Mouse (Mus musculus) heart, embryonic 11.5 days (tissue): ENCODE measurements around the gene Bahcc1. TPM values are rescaled to one million over a fixed set of nuclear protein-coding genes. Genes with fewer than 3 reads are reported as not detected.

Source experiments
- ATAC-seq: fragments of 200-750 bp; cut with Nextera tagmentation; replicated peaks from 2 replicates; pipeline ENCODE4 v1.8.0; 2017; ENCODE audit warnings: moderate library complexity; ENCODE audit not compliant: insufficient number of reproducible peaks, low FRiP score, low TSS enrichment
- H3K27ac ChIP-seq: fragments of 300-500 bp; sonication (generic); 2 replicates; pipeline ENCODE4 v1.5.1; 2014; ENCODE audit warnings: mild to moderate bottlenecking, low read depth, low read length
- H3K27me3 ChIP-seq: fragments of 300-500 bp; sonication (generic); 2 replicates; pipeline ENCODE4 v1.6.1; 2014; ENCODE audit warnings: mild to moderate bottlenecking, low read length, mixed read lengths; ENCODE audit not compliant: control insufficient read depth, insufficient read depth
- H3K36me3 ChIP-seq: fragments of 300-500 bp; sonication (generic); 2 replicates; pipeline ENCODE4 v1.6.1; 2014; ENCODE audit warnings: mild to moderate bottlenecking, low read length, moderate library complexity, mixed read lengths; ENCODE audit not compliant: control insufficient read depth, insufficient read depth
- H3K4me1 ChIP-seq: fragments of 300-500 bp; sonication (generic); 2 replicates; pipeline ENCODE4 v1.6.1; 2014; ENCODE audit warnings: low read length; ENCODE audit not compliant: control insufficient read depth, insufficient read depth
- H3K4me2 ChIP-seq: fragments of 300-500 bp; sonication (generic); 2 replicates; pipeline ENCODE4 v1.6.1; 2014; ENCODE audit warnings: mild to moderate bottlenecking, moderate library complexity
- H3K4me3 ChIP-seq: fragments of 300-500 bp; sonication (generic); 2 replicates; pipeline ENCODE4 v1.5.1; 2014; ENCODE audit warnings: low read depth, low read length
- H3K9ac ChIP-seq: fragments of 300-500 bp; sonication (generic); 2 replicates; pipeline ENCODE4 v1.6.1; 2014; ENCODE audit warnings: mild to moderate bottlenecking, low read depth, low read length, moderate library complexity
- H3K9me3 ChIP-seq: fragments of 300-500 bp; sonication (generic); replicated peaks from 2 replicates; pipeline ENCODE4 v1.6.1; 2016; ENCODE audit warnings: low read length; ENCODE audit not compliant: control insufficient read depth
- WGBS: fragments of 180-500 bp; shearing (Covaris S2); extraction: QIAGEN DNeasy Blood & Tissue Kit; methylation state at CpG from one replicate; pipeline ENCODE4 v1.1.7; 2014; ENCODE audit not compliant: insufficient replicate concordance; 5-methylcytosine and 5-hydroxymethylcytosine counted together
- polyA plus RNA-seq: library from polyadenylated mRNA; unstranded; fragments of >200 nt; fragmentation: Nextera tagmentation; extraction: Ambion mirVana; gene quantifications from 2 replicates; pipeline ENCODE4 v1.2.1, GENCODE M21; 2014

Gene Bahcc1
- polyA plus RNA-seq, 1 experiment from 2014 or later = 9.1 TPM

DNA sequence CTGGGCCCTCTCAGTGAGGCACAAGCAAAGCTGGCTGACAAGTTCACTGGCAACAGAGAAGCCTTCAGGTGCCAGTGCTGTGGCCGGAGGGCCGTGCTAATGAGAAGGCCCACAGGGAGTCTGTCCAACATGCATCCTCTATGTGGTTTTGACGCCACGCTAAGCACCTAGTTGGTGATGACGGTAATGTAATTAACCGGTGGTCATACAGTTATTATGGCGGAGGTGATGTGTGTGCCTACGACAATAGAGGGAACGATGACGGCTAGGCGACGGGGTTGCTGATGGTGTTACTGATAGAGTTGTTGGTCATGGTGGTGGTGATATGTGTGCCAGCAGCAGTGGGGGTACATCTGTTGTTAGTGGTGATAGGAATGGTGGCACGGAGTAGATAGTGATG, 25.2 kb downstream of the Bahcc1 start:
- Histone ChIP-seq H3K9me3 (no peaks in the 10 kb centered on the region), H3K4me1 (peaks cover 60% of the 10 kb centered on the region)
- WGBS = 92% methylated on average over 13 of the region's 13 CpGs

DNA sequence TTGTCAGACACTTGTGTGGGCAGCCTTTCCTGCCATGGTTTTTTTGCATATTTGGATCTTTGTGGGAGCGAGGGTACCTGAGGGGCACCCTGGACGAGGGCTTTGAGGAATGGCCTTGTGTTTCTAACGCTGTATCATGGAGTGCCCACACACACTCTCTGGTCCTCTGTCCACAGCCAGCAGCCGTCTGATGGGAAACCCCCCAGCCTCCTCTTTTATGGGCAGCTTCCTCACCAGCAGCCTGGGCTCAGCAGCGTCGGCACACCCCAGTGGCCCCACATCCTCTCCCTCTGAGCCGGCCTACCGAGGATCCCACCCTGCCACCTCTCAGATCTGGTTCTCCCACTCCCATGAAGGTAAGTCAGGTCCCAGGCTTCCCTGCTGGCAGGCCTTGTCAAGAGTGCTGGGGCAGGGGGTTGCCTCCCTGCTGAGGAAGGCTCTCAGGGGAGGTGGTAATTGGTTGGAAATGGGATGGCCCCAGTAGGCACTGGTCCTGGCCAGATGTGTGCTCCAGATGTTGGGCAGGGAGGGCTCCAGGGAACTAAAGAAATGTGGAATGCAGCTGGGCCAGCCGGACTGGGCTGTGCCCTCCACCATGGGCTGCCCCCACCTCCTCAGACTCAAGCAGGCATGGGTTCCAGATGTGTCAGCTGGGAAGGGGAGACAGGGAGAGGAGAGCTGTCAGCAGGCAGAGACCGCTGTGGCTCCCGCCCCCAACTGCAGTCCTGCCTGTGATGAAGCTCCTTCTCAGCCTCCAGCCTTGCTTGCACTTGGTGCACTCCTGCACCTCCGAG, 26.3 kb downstream of the Bahcc1 start:
- H3K27ac ChIP-seq = no peak overlapping the region

More for the DNA sequence above, 25.2 kb downstream of the Bahcc1 start:
- no peaks in the 10 kb centered on the region for H3K36me3 ChIP-seq
- no peak overlapping the region for H3K4me2 ChIP-seq
- no peak for ATAC-seq
- H3K27me3 ChIP-seq = no peaks in the 10 kb centered on the region
- no peak overlapping the region for H3K9ac ChIP-seq
- no peak overlapping the region for H3K27ac ChIP-seq
- no peak overlapping the region for H3K4me3 ChIP-seq

DNA sequence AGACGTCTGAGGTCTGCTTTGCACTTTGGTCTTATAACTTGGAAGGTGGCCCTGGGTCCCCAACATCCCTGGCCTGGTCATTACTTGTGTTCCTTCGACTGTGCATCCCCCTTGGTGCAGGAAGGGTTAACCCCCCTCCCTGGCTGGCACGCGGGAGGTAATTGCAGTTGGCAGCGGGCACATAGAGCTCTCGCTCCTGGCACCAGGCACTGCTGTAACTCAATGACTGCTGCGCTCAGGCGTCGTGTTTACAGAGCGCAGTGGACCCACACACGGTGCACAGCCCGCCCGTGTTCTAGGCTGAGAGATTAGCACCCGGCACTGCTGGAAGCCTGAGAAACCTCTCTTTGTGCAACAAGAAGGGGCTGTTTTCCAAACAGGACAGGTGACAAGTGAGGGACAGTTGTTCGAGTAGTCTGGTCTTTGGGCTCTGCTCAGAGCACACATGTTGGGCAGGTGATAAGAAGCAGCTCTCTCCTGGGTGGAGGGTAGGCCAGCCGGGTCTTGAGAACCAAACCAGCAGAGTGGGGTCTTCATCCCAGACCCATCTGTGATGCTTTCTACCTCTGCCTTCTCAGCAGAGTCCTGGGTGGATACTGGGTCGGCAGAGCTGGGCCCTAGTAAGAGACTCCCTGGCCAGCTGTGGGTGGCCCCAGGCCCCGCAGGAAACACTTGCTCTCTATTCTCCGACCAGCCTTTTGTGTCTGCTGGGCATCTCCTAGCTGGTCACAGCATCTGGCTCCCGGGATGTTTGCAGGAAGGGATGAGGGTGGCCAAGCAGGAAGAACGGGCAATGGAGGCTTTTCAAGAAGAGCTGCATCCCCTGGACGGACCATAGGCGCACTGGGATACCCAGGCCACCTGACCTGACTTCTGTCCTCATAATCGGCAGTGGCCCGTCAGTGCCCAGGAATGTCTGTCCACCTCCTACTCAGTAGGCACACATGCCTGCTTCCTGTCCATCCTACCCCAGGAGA, 27.3 kb downstream of the Bahcc1 start:
- Histone ChIP-seq H3K27ac (no peak overlapping the region), H3K4me2 (no peak overlapping the region), H3K27me3 (no peaks in the 10 kb centered on the region), H3K4me3 (no peak overlapping the region), H3K9ac (no peak overlapping the region), H3K9me3 (no peaks in the 10 kb centered on the region), H3K4me1 (peaks cover 54% of the 10 kb centered on the region), H3K36me3 (0 out of 2 replicates have a peak, but pooled peaks cover 3% of the 10 kb centered on the region)
- ATAC-seq = no peak
- 71% methylated on average over 25 of the region's 25 CpGs for WGBS

More for the DNA sequence above, 26.3 kb downstream of the Bahcc1 start:
- Histone ChIP-seq H3K4me3 (no peak overlapping the region), H3K36me3 (0 out of 2 replicates have a peak, but pooled peaks cover 3% of the 10 kb centered on the region), H3K4me2 (no peak overlapping the region), H3K27me3 (no peaks in the 10 kb centered on the region), H3K4me1 (peaks cover 61% of the 10 kb centered on the region), H3K9me3 (no peaks in the 10 kb centered on the region), H3K9ac (no peak overlapping the region)
- no peak for ATAC-seq
- WGBS = 45% methylated on average over 12 of the region's 12 CpGs

DNA sequence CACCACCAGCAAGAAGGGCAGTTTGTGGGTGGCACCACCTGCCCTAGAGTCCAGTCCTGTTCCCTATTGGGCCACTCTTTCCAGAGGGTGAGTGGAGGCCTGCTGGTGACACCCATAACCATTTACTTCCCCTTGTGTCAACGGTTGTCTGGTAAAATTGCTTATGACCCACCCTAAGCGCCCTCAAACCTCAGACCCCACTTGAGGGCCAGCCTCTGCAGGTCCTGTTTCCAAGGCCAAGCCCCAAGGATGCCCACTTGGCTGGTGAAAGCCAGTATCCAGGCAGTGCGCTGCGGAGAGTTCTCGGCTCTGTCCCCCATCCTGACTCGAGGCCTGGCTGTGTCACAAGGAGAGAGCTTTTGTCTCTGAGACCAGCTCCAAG, 28.0 kb downstream of the Bahcc1 start:
- Histone ChIP-seq H3K27ac (no peak overlapping the region), H3K4me1 (peaks cover 49% of the 10 kb centered on the region), H3K36me3 (0 out of 2 replicates have a peak, but pooled peaks cover 3% of the 10 kb centered on the region), H3K4me3 (no peak overlapping the region), H3K27me3 (no peaks in the 10 kb centered on the region), H3K9ac (no peak overlapping the region), H3K9me3 (no peaks in the 10 kb centered on the region), H3K4me2 (no peak overlapping the region)
- no peak for ATAC-seq
- WGBS = 88% methylated on average over 6 of the region's 6 CpGs

DNA sequence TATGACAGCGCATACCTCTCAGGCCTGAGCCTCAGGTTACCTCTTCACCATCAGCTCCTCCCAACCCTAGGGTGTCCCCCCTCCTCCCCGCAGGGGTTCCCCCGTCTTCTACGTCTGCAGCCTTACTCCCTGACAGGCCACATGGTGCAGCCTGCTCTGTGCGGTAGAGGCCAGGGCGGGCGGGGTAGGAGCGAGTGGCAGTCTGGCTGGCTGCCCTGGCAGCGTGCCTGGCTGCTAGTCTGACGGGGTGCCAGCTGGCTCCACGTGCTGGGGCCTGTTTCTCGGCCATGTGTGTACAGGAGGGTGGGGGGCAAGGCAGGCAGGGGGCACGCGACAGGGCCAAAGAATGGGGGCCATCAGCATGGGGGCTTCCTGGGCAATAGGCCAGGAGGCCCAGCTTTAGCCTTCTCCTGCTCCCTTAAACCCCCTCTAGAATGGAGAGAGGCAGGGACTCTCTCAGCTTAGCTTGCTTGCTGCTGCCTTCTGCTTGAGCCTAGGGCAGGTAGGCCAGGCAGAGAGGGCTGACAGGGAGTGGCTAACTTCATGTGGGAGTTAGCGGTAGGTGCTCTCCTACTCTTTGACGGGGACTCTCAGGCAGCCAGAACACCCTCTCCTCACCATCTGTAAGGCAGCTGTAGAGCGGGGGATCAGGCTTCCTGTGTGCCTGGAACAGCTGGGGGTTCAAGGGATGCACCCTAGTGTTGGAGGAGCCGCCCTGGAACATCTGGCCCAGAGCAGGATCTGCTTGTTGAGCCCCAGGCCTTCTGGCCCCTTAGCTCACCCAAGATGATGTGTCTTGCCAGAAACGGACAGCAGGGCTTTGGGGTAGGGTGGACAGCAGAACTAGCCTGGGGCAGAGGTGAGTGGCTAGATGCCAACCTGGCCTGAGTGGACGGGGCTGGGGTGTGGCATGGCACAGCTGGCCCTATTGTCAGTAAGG, 28.9 kb downstream of the Bahcc1 start:
- H3K4me2 ChIP-seq = no peak overlapping the region
- no peaks in the 10 kb centered on the region for H3K9me3 ChIP-seq
- H3K36me3 ChIP-seq = 0 out of 2 replicates have a peak, but pooled peaks cover 3% of the 10 kb centered on the region
- H3K4me1 ChIP-seq = peaks cover 45% of the 10 kb centered on the region
- peak overlapping the region; percentile 54 for H3K27ac ChIP-seq
- 42% methylated on average over 20 of the region's 20 CpGs for WGBS
- peak; percentile 41; the same call in 1 of the 2 replicates for ATAC-seq
- no peaks in the 10 kb centered on the region for H3K27me3 ChIP-seq
- H3K9ac ChIP-seq = no peak overlapping the region
- no peak overlapping the region for H3K4me3 ChIP-seq

DNA sequence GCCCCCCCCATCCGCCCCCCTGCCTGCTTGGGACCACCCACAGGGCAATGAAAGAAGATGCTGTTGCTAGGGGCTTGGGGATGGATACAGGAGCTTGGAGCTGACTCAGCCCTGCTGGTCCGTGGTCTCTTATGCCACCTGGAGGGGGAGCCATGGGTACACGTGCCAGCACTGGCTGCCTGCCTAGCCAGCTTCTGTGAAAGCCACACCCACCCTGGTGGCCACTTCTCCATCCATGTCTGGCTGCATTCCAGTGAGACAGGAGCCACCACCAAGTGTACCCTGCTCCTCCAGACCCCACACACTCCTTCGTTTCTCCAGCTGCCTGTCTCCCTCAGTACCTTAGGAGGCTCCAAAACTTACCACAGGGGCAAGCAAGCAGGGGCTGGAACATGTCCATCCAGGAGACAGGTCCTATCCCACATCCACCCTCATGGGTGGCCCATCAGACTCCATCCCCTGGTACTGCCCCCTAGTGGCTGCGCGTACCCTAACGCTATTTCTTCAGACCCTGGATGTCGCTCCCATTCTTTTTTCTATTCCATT, 29.7 kb downstream of the Bahcc1 start:
- Histone ChIP-seq H3K4me2 (no peak overlapping the region; the same call in 1 of the 2 replicates), H3K9ac (no peak overlapping the region)
- ATAC-seq = no peak; the same call in 1 of the 2 replicates

DNA sequence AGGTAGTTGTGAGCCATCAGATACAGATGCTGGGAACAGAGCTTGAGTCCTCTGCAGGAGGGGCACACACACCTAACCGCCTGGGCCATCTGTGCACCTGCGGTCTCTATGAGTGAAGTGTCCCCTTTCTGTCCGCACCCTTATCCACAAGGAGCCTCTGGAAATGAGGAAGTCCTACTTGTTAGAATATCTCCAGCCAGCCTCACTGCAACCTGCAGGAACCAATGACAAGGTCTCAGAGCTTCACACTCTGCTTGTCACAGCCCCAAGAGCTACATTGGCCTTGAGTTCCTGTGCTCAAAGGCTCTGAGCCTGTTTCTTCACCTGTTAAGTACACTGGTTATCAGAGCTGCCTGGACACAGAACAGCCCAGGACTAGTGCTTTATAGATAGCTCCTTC, 30.4 kb downstream of the Bahcc1 start:
- H3K9ac ChIP-seq = no peak overlapping the region
- ATAC-seq = no peak
- 0 out of 2 replicates have a peak, but pooled peaks cover 3% of the 10 kb centered on the region for H3K36me3 ChIP-seq
- 80% methylated on average over 3 of the region's 3 CpGs for WGBS
- no peaks in the 10 kb centered on the region for H3K27me3 ChIP-seq
- H3K9me3 ChIP-seq = no peaks in the 10 kb centered on the region
- H3K4me2 ChIP-seq = no peak overlapping the region
- no peak overlapping the region for H3K27ac ChIP-seq
- H3K4me1 ChIP-seq = peaks cover 45% of the 10 kb centered on the region
- H3K4me3 ChIP-seq = no peak overlapping the region

More for the DNA sequence above, 29.7 kb downstream of the Bahcc1 start:
- H3K4me1 ChIP-seq = peaks cover 45% of the 10 kb centered on the region
- peak overlapping the region; percentile 54 for H3K27ac ChIP-seq
- 0 out of 2 replicates have a peak, but pooled peaks cover 3% of the 10 kb centered on the region for H3K36me3 ChIP-seq
- H3K4me3 ChIP-seq = no peak overlapping the region
- H3K27me3 ChIP-seq = no peaks in the 10 kb centered on the region
- WGBS = 31% methylated on average over 8 of the region's 8 CpGs
- no peaks in the 10 kb centered on the region for H3K9me3 ChIP-seq
